Mouse (Mus musculus): Measurements from ENCODE around the gene Zfp219.

Gene Zfp219

DNA sequence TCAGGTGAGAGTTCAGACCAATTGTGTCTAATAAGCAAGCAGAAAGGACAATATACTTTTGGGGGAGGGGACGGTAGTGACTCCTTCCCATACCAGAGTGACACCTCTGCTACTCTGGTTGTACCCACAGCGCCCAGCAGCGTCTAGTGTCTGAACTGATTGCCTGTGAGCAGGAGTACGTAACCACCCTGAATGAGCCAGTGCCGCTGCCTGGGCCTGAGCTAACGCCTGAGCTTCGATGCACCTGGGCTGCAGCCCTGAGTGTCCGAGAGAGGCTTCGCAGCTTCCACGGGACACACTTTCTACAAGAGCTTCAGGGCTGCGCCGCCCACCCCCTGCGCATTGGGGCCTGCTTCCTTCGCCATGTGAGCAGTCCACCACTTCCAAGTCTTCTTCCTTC lies 23.1 kb downstream of the Zfp219 start:
- DNase-seq (ENCODE audit: low spot score in 2 of 2), result no peak

DNA sequence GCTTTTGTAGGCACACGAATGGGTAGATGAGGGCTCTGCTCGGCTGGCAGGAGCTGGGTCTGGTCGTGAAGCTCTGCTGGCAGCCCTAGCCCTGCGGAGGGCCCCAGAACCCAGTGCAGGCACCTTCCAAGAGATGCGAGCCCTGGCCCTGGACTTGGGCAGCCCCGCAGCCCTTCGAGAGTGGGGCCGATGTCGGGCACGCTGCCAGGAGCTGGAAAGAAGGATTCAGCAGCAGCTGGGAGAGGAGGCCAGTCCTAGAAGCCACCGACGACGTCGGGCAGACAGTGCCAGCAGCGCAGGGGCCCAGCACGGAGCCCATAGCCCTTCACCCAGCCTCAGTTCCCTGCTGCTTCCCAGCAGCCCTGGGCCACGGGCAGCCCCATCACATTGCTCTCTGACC lies 23.7 kb downstream of the Zfp219 start:
- no peak for DNase-seq (ENCODE audit: low spot score in 2 of 2)

GRCm38 (mm10) chr14:51996231-51996841 lies 24.2 kb downstream of the Zfp219 start:
- no peak for DNase-seq (ENCODE audit: low spot score in 2 of 2)

GRCm38 (mm10) chr14:51995219-51995871 lies 25.2 kb downstream of the Zfp219 start:
- DNase-seq (ENCODE audit: low spot score in 2 of 2), result no peak

DNA sequence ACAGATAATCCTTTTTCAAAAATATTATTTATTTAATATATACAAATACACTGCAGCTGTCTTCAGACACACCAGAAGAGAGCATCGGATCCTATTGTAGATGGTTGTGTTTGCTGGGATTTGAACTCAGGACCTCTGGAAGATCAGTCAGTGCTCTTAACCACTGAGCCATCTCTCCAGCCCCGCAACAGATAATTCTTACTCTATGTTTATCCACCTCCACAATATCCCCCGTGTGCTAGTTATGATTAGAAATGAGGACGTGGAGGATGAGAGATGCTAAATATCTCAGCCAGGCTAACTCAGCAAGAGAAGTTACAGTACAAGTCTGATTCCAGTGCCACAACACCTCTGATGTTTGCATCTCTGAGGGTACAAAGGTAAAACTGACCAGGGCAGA lies 26.1 kb downstream of the Zfp219 start:
- DNase-seq (ENCODE audit: low spot score in 2 of 2), result no peak

- DNase-seq (ENCODE audit: low spot score in 2 of 2), result no peak
Observed at GRCm38 (mm10) chr14:51989461-51989970, 31.0 kb downstream of the Zfp219 start.

- DNase-seq (ENCODE audit: low spot score in 2 of 2), result no peak
Observed at GRCm38 (mm10) chr14:51988731-51989130, 31.8 kb downstream of the Zfp219 start.

DNA sequence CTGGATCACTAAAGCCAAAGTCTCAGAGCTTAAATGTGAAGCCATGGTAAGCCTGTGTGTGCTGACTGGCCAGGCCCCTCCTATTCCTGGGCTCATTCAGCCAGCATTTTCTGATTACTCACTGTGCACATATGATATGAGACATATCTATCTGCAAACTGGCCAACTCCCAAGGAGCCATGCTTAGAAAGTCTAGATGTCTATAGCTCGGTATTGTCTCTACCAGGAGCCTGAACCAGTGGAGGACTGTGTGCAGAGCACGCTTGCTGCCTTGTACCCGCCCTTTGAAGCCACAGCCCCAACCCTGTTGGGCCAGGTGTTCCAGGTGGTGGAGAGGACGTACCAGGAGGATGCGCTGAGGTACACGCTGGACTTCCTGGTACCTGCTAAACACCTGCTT lies 33.4 kb downstream of the Zfp219 start:
- no peak for DNase-seq (ENCODE audit: low spot score in 2 of 2)

DNA sequence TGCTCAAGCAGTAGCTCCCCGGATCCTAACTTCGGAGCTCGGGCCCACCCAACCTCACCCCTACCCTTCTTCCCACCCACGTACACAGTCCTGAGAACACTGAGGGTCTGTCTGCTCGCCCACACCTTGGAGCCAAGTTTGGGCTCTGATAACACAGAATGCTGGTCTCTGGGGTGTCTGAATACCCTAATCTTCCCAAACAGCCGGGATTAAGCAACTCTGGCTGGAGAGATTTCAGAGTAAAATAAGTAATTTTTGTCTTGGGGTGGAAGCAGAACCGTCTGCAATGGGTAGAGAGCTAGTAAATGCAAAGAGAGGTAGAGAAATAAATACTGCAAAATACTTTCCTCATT lies 34.4 kb downstream of the Zfp219 start:
- DNase-seq (ENCODE audit: low spot score in 2 of 2), result no peak

GRCm38 (mm10) chr14:51985301-51986152 lies 35.0 kb downstream of the Zfp219 start:
- DNase-seq (ENCODE audit: low spot score in 2 of 2), result no peak

DNA sequence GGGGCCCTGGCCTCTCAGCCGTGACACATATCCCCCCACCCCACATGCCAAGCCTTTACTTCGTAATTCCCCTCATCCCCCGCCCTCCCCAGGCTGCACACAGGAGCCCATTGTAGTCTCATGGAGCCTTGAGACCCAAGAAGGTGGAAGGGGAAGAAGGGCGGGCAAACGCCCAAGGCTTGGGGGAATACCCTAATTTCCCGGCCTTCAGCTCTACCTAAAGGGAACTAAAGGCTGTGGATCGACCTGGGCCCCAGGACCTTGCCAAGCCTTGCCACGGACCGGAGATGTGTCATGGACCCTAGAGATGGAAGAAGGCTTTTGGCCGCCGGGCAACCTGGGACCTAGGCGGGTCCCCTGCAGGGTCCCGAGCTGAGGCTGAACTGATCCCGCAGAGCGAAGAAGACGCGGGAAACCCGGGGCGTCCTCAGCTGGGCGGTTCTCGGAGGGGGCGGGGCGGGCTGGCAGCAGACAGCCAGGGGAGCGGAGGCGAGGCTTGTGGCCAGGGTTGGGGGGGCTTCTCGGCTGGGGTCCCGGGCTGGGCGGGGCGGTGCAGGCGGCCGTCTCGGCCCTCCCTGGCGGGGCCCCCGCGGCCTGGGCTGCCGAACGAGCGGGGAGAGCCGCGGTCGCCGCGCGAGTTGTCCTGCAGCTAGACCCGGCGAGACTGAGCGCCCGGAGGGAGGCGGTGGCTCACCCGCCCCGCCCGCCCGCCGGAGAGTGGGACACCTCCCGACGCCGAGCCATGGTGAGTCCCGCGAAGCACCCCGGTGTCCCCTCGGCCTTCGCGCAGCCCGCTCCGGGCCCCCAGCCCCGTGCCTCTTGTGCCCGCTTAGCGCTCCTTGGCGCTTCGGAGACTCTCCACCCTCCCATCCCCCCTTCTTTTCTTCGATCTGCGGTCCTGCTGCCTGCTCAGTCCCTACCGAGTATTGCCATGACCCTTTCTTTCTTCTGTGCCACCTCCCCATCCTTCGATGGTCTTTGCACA lies 36.0 kb downstream of the Zfp219 start, which contains the start of gene Arhgef40:
TSS of gene Arhgef40 (plus strand) at position 473 of the 985 bp plus-strand sequence.
- DNase-seq (ENCODE audit: low spot score in 2 of 2), result no peak

DNA sequence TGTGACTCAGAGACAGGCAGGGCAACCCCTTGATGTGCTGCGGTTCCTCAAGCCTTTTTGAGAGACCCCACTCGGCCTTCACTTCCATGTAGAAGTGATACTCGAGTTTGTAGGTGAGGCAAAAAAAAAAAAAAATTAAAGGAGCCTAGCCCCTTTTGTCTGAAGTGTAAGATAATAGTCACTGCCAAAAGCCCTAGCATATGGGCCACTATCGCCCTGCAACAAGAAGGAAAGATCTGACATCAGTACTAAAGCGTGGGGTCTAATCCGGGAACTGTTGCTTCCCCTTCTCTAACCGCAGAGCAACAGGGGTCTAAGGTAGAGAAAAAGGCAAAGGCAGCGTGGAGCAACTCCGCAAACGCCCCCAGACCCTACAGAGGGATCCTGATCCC lies 36.7 kb downstream of the Zfp219 start:
- no peak for DNase-seq (ENCODE audit: low spot score in 2 of 2)

GRCm38 (mm10) chr14:51983251-51983650 lies 37.3 kb downstream of the Zfp219 start:
- no peak for DNase-seq (ENCODE audit: low spot score in 2 of 2)

- DNase-seq (ENCODE audit: low spot score in 2 of 2), result no peak
Observed at GRCm38 (mm10) chr14:51979252-51979651, 41.3 kb downstream of the Zfp219 start.

DNA sequence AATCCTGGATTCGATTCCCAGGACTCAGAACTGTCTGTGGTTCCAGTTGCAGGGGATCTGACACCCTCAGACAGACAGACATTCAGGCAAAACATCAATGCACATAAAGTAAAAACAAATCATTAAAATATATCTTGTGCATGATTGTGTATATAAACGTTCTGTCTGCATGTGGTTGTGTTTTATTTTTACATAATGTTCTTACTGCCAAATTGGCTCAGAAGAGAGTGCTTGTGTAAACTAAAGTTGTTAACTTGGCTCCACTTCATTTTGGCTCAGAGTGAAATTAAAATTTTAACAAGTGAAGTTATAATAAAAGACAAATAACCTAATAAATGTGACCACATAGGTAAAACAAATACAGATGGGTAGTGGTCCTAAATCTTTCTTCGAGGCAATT lies 53.1 kb downstream of the Zfp219 start:
- DNase-seq (ENCODE audit: low spot score in 2 of 2), result no peak

GRCm38 (mm10) chr14:51960316-51960715 lies 60.2 kb downstream of the Zfp219 start:
- no peak for DNase-seq (ENCODE audit: low spot score in 2 of 2)
